Mouse (Mus musculus) heart, embryonic 10.5 days (tissue): ENCODE measurements around the gene Tnrc6a. TPM values are rescaled to one million over a fixed set of nuclear protein-coding genes. Genes with fewer than 3 reads are reported as not detected.

ENCODE experiments used
- DNase-seq: peaks from one replicate; pipeline ENCODE4 v3.0.0-alpha.2; 2017; ENCODE audit warnings: low spot score
- H3K27ac ChIP-seq: fragments of 300-500 bp; sonication (generic); 2 replicates; pipeline ENCODE4 v1.5.1; 2016; ENCODE audit warnings: mild to moderate bottlenecking
- H3K27me3 ChIP-seq: fragments of 300-500 bp; sonication (generic); 2 replicates; pipeline ENCODE4 v1.6.1; 2016; ENCODE audit warnings: mild to moderate bottlenecking; ENCODE audit not compliant: poor library complexity, insufficient read depth, severe bottlenecking
- H3K36me3 ChIP-seq: fragments of 300-500 bp; sonication (generic); 2 replicates; pipeline ENCODE4 v1.6.1; 2016; ENCODE audit warnings: mild to moderate bottlenecking, moderate library complexity
- H3K4me1 ChIP-seq: fragments of 300-500 bp; sonication (generic); 2 replicates; pipeline ENCODE4 v1.6.1; 2016; ENCODE audit warnings: mild to moderate bottlenecking
- H3K4me3 ChIP-seq: fragments of 300-500 bp; sonication (generic); 2 replicates; pipeline ENCODE4 v1.5.1; 2016; ENCODE audit warnings: mild to moderate bottlenecking, moderate library complexity
- H3K9me3 ChIP-seq: fragments of 300-500 bp; sonication (generic); 2 replicates; pipeline ENCODE4 v1.6.1; 2016; ENCODE audit warnings: mild to moderate bottlenecking, moderate library complexity
- WGBS: fragments of 180-500 bp; shearing (Covaris S2); methylation state at CpG from one replicate; pipeline ENCODE4 v1.1.7; 2016; 5-methylcytosine and 5-hydroxymethylcytosine counted together
- polyA plus RNA-seq: library from polyadenylated mRNA; unstranded; fragments of >200 nt; fragmentation: Nextera tagmentation; extraction: Ambion mirVana; gene quantifications from 2 replicates; pipeline ENCODE4 v1.2.1, GENCODE M21; 2016

Tnrc6a gene
- polyA plus RNA-seq, 1 experiment from 2014 or later: 51.2 TPM

GRCm38 (mm10) chr7:123181787-123182701 is 58.4 kb downstream of the Tnrc6a start:
- Histone ChIP-seq H3K36me3 (peaks cover 99% of the 10 kb centered on the region), H3K4me3 (no peak overlapping the region), H3K9me3 (no peaks in the 10 kb centered on the region), H3K27ac (no peak overlapping the region), H3K27me3 (no peaks in the 10 kb centered on the region), H3K4me1 (no peaks in the 10 kb centered on the region)
- DNase-seq: no peak
- 86% methylated on average over 20 of the region's 20 CpGs for WGBS

GRCm38 (mm10) chr7:123184891-123185290 is 61.2 kb downstream of the Tnrc6a start:
- Histone ChIP-seq H3K4me3 (no peak overlapping the region), H3K9me3 (no peaks in the 10 kb centered on the region), H3K27ac (no peak overlapping the region), H3K27me3 (no peaks in the 10 kb centered on the region), H3K36me3 (peaks cover 100% of the 10 kb centered on the region), H3K4me1 (no peaks in the 10 kb centered on the region)
- 95% methylated on average over 1 of the region's 1 CpGs for WGBS
- no peak for DNase-seq

- H3K27me3 ChIP-seq: no peaks in the 10 kb centered on the region
- no peak for DNase-seq
- 91% methylated on average over 6 of the region's 6 CpGs for WGBS
Observed at GRCm38 (mm10) chr7:123186463-123186862, 62.8 kb downstream of the Tnrc6a start.

GRCm38 (mm10) chr7:123187246-123187645 is 63.6 kb downstream of the Tnrc6a start:
- no peak for DNase-seq
- 83% methylated on average over 4 of the region's 4 CpGs for WGBS

More at GRCm38 (mm10) chr7:123186463-123186862, 62.8 kb downstream of the Tnrc6a start:
- Histone ChIP-seq H3K36me3 (peaks cover 100% of the 10 kb centered on the region), H3K9me3 (no peaks in the 10 kb centered on the region), H3K27ac (no peak overlapping the region), H3K4me1 (no peaks in the 10 kb centered on the region), H3K4me3 (no peak overlapping the region)

GRCm38 (mm10) chr7:123188462-123188861 is 64.8 kb downstream of the Tnrc6a start:
- no peak for DNase-seq
- Histone ChIP-seq H3K27me3 (no peaks in the 10 kb centered on the region), H3K27ac (no peak overlapping the region), H3K4me3 (no peak overlapping the region), H3K9me3 (no peaks in the 10 kb centered on the region), H3K4me1 (no peaks in the 10 kb centered on the region), H3K36me3 (peaks cover 100% of the 10 kb centered on the region)
- WGBS: 90% methylated on average over 3 of the region's 3 CpGs

More at GRCm38 (mm10) chr7:123187246-123187645, 63.6 kb downstream of the Tnrc6a start:
- Histone ChIP-seq H3K27me3 (no peaks in the 10 kb centered on the region), H3K27ac (no peak overlapping the region), H3K9me3 (no peaks in the 10 kb centered on the region), H3K4me3 (no peak overlapping the region), H3K36me3 (peaks cover 100% of the 10 kb centered on the region), H3K4me1 (no peaks in the 10 kb centered on the region)

GRCm38 (mm10) chr7:123189762-123190161 is 66.1 kb downstream of the Tnrc6a start:
- 95% methylated on average over 8 of the region's 8 CpGs for WGBS
- Histone ChIP-seq H3K36me3 (peaks cover 95% of the 10 kb centered on the region), H3K9me3 (no peaks in the 10 kb centered on the region), H3K27me3 (no peaks in the 10 kb centered on the region), H3K27ac (no peak overlapping the region), H3K4me1 (no peaks in the 10 kb centered on the region), H3K4me3 (no peak overlapping the region)
- no peak for DNase-seq

- Histone ChIP-seq H3K36me3 (peaks cover 86% of the 10 kb centered on the region), H3K27ac (no peak overlapping the region)
- WGBS: 87% methylated on average over 5 of the region's 5 CpGs
Observed at GRCm38 (mm10) chr7:123191731-123192130, 68.0 kb downstream of the Tnrc6a start.

GRCm38 (mm10) chr7:123193201-123193600 is 69.5 kb downstream of the Tnrc6a start:
- Histone ChIP-seq H3K27me3 (no peaks in the 10 kb centered on the region), H3K36me3 (peaks cover 71% of the 10 kb centered on the region), H3K9me3 (no peaks in the 10 kb centered on the region), H3K4me3 (no peak overlapping the region), H3K27ac (no peak overlapping the region), H3K4me1 (peaks cover 7% of the 10 kb centered on the region; the same call in 1 of the 2 replicates)
- WGBS: 93% methylated on average over 12 of the region's 12 CpGs
- DNase-seq: no peak

More at GRCm38 (mm10) chr7:123191731-123192130, 68.0 kb downstream of the Tnrc6a start:
- no peak overlapping the region for H3K4me3 ChIP-seq
- no peaks in the 10 kb centered on the region for H3K27me3 ChIP-seq
- H3K9me3 ChIP-seq: no peaks in the 10 kb centered on the region
- H3K4me1 ChIP-seq: peaks cover 7% of the 10 kb centered on the region; the same call in 1 of the 2 replicates
- no peak for DNase-seq

GRCm38 (mm10) chr7:123194696-123195095 is 71.0 kb downstream of the Tnrc6a start:
- H3K27ac ChIP-seq: no peak overlapping the region
- H3K27me3 ChIP-seq: no peaks in the 10 kb centered on the region
- peaks cover 7% of the 10 kb centered on the region; the same call in 1 of the 2 replicates for H3K4me1 ChIP-seq
- DNase-seq: no peak
- 85% methylated on average over 8 of the region's 8 CpGs for WGBS
- H3K9me3 ChIP-seq: no peaks in the 10 kb centered on the region
- no peak overlapping the region for H3K4me3 ChIP-seq
- peaks cover 56% of the 10 kb centered on the region for H3K36me3 ChIP-seq

GRCm38 (mm10) chr7:123196432-123196831 is 72.7 kb downstream of the Tnrc6a start:
- Histone ChIP-seq H3K4me1 (peaks cover 7% of the 10 kb centered on the region; the same call in 1 of the 2 replicates), H3K27ac (no peak overlapping the region), H3K27me3 (no peaks in the 10 kb centered on the region), H3K9me3 (no peaks in the 10 kb centered on the region), H3K36me3 (peaks cover 39% of the 10 kb centered on the region), H3K4me3 (no peak overlapping the region)
- no peak for DNase-seq
- WGBS: 60% methylated on average over 5 of the region's 5 CpGs

GRCm38 (mm10) chr7:123198695-123199094 is 75.0 kb downstream of the Tnrc6a start:
- DNase-seq: no peak
- Histone ChIP-seq H3K9me3 (no peaks in the 10 kb centered on the region), H3K4me1 (peaks cover 7% of the 10 kb centered on the region; the same call in 1 of the 2 replicates), H3K27me3 (no peaks in the 10 kb centered on the region), H3K4me3 (no peak overlapping the region), H3K27ac (no peak overlapping the region), H3K36me3 (peaks cover 19% of the 10 kb centered on the region)
- 70% methylated on average over 10 of the region's 10 CpGs for WGBS

GRCm38 (mm10) chr7:123199151-123199550 is 75.5 kb downstream of the Tnrc6a start:
- H3K27me3 ChIP-seq: no peaks in the 10 kb centered on the region
- DNase-seq: no peak
- no peaks in the 10 kb centered on the region for H3K9me3 ChIP-seq
- no peak overlapping the region for H3K27ac ChIP-seq
- H3K4me3 ChIP-seq: no peak overlapping the region
- peaks cover 16% of the 10 kb centered on the region for H3K36me3 ChIP-seq
- WGBS: 76% methylated on average over 3 of the region's 3 CpGs
- H3K4me1 ChIP-seq: peaks cover 7% of the 10 kb centered on the region; the same call in 1 of the 2 replicates

GRCm38 (mm10) chr7:123199656-123200206 is 76.0 kb downstream of the Tnrc6a start:
- Histone ChIP-seq H3K27ac (no peak overlapping the region), H3K36me3 (peaks cover 11% of the 10 kb centered on the region), H3K27me3 (no peaks in the 10 kb centered on the region), H3K4me3 (no peak overlapping the region), H3K9me3 (no peaks in the 10 kb centered on the region), H3K4me1 (peaks cover 7% of the 10 kb centered on the region; the same call in 1 of the 2 replicates)
- WGBS: 90% methylated on average over 15 of the region's 15 CpGs
- DNase-seq: no peak
